Mouse (Mus musculus): ENCODE data around the gene Rimkla. TPM values are rescaled to one million over a fixed set of nuclear protein-coding genes. Genes with fewer than 3 reads are reported as not detected.
A peak's percentile ranks its signal among the peaks of the same experiment; 100 is the strongest.
"Not testable (repeated sequence)": the region's sequence is repeated elsewhere in the genome, so short reads cannot be mapped to it uniquely, and the experiment has no call there.

Rimkla gene
- not detected in 2 replicates for polyA plus RNA-seq (2012; ENCODE audit: insufficient read depth, insufficient read length, low replicate concordance, missing spikeins)

DNA sequence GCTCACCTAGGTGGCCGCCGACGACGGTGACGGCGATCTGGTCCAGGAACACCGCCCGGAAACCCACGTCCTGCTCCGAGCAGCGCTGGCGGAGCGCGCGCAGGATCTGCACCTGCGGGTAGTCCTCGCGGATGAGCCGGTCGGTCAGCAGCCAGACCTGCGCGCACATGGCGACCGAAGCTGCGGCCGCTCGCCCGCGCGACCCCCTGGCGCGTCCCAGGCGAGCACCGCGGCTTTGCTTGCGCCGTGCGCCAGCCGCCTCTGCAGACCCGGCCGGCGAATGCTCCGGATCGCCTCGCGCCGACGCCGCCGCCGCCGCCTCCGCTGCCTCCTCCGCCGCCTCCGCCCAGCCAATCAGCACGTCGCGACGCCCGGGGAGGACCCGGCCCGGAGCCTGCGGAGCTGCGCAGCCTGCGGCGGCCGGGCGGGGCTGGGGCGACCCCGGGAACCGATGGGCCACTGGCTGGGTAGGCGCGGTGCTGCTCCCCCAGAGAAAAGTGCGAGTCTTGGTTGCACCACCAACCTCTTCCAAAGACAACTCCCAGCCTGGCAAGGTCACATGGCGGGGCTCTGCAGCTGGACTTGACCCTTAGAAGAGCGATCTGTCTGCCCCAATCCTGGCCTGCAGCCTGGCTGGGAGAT lies at the start of gene Rimkla:
TSS of gene Rimkla (minus strand) at position 338 of the 642 bp plus-strand sequence.
- under 1% methylated on average over 77 of the region's 77 CpGs for WGBS
- TF ChIP-seq POLR2A (IDR thresholded peaks at IDR 0.05; ENCODE audit: insufficient read depth, low read depth, low read length) (0 out of 2 replicates have a peak, but pooled peaks have one; percentile 49), CTCF (IDR thresholded peaks at IDR 0.05; ENCODE audit: insufficient read depth, low read depth, low read length) (no peak)
- Histone ChIP-seq H3K4me3 (ENCODE audit: insufficient read depth, low read depth, low read length) (peak within 1 kb of the TSS; percentile 67), H3K4me1 (ENCODE audit: control insufficient read depth, insufficient read depth, low read length) (no peaks in the 10 kb centered on the region), H3K27ac (ENCODE audit: insufficient read depth, low read depth, low read length) (0 out of 2 replicates have a peak within 1 kb of the TSS, but pooled peaks have one; percentile 3)

DNA sequence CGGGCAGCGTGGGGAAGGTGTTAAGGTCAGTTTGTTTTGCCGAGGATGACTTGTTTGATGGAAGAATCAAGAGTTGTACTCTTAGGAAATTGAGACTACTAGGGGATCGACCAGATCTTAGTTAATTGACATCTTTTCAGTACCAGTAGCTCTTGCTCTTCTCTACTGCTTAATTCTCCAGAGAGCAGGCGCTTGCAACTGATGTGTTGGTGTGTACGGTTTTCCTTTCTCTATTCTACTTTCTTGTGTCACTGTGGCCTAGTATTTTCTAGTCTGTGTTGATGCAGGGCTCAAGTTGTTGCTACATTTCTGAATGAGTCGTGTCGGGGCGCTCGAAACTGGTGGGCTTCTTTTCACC lies 48.1 kb upstream of the Rimkla start:
- WGBS = 2% methylated on average over 10 of the region's 10 CpGs
- Histone ChIP-seq H3K4me1 (ENCODE audit: control insufficient read depth, insufficient read depth, low read length) (no peaks in the 10 kb centered on the region), H3K4me3 (ENCODE audit: insufficient read depth, low read depth, low read length) (peak overlapping the region; percentile 100), H3K27ac (ENCODE audit: insufficient read depth, low read depth, low read length) (no peak overlapping the region)
- TF ChIP-seq POLR2A (IDR thresholded peaks at IDR 0.05; ENCODE audit: insufficient read depth, low read depth, low read length) = no peak
- TF ChIP-seq CTCF (IDR thresholded peaks at IDR 0.05; ENCODE audit: insufficient read depth, low read depth, low read length) = no peak

DNA sequence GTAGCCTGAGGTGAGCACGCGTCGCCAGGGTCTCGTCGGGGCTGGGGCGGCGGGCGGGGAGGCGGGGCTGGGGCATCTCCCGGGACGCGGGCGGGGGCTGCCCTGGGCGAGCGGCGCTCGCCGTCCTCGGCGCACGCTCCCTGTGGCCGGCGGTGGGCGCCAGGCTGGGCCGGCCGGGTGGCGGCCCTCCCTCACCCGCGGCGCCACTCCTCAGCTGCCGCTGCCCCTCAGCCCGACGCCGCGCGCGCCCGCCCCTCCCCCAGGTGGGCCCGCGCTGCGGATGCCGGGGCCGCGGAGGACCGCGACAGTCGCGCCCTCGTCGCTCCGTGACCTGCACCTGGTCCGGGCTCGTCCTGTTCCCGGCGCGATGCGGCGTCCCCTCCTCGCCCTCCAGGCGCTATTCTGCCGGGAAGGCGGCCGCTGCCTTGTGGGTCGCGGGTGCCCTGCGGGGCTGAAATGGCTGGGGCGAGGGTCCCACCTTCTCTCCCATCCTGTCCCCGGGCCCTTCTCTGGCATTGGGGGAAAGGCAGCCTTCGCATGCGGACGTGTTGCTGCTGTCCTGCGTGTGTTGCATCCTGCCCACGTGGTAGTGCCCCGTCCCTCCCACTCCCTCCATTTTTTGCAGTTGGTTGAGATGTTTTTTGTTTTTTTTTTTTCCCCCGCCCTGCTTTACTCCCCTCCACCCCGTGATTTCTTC lies 47.6 kb upstream of the Rimkla start:
- no peak for TF ChIP-seq POLR2A (IDR thresholded peaks at IDR 0.05; ENCODE audit: insufficient read depth, low read depth, low read length)
- no peak for TF ChIP-seq CTCF (IDR thresholded peaks at IDR 0.05; ENCODE audit: insufficient read depth, low read depth, low read length)
- under 1% methylated on average over 75 of the region's 76 CpGs for WGBS
- peak overlapping the region; percentile 100 for H3K4me3 ChIP-seq (ENCODE audit: insufficient read depth, low read depth, low read length)
- H3K27ac ChIP-seq (ENCODE audit: insufficient read depth, low read depth, low read length) = peak overlapping the region; percentile 90
- H3K4me1 ChIP-seq (ENCODE audit: control insufficient read depth, insufficient read depth, low read length) = no peaks in the 10 kb centered on the region

DNA sequence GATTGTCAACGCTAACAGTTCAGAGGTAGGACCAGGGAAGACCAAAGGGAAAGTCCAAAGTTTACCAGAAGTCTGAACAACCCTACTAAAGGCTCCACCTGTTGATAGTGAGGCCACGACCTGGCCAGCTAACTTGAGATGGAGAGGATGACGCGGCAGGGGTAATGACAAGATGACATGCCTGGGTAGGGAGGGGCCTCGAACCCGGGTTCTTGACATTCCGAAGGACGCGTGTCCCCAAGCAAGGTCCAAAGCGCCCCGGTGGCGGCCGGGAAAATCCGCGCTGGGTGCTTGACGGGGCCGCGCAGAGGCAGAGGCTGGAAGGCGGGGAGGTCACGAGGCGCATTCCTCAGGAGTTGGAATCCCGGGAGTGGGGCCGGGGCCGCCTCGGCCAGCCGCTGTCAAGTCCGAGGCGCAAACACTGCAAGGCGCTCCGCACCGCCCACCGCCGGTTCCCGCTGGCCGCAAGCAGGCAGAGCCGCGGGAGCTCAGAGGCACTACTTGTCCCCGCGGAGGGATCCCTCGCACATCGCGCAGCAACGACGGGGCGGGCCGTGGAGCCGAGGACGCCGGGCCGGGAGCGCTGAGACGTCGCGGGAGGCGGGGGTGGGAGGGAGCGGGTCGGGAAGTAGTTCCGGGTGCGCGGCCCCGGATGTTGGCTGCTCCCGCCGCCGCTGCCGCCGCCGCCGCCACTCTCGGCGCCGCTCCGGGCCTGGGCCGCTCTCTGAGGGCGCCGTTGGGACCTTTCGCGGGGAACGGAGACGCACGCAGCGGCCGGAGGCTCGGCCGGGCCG lies 46.8 kb upstream of the Rimkla start, which contains the start of gene Frg2f1:
TSS of gene Frg2f1 (minus strand) at position 499 of the 794 bp plus-strand sequence.
- 0 out of 2 replicates have a peak, but pooled peaks have one; percentile 31 for TF ChIP-seq POLR2A (IDR thresholded peaks at IDR 0.05; ENCODE audit: insufficient read depth, low read depth, low read length)
- TF ChIP-seq CTCF (IDR thresholded peaks at IDR 0.05; ENCODE audit: insufficient read depth, low read depth, low read length) = no peak
- H3K4me3 ChIP-seq (ENCODE audit: insufficient read depth, low read depth, low read length) = peak within 1 kb of the TSS; percentile 100
- under 1% methylated on average over 85 of the region's 85 CpGs for WGBS

DNA sequence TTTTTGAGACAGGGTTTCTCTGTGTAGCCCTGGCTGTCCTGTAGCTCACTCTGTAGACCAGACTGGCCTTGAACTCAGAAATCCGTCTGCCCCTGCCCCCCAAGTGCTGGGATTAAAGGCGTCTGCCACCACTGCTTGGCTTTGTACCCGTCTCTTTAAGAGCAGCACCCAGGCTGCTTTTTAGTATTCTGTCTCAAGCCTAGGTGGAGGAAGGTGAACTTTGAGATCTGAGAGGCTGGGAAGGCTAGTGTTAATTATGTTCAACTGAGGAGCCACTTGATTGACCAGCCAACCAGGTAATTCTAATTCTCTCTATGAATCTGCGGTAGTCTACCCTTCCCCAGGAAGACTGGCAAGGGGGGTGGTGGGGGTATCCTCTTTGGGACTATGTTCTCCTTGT lies 45.0 kb upstream of the Rimkla start:
- TF ChIP-seq CTCF (IDR thresholded peaks at IDR 0.05; ENCODE audit: insufficient read depth, low read depth, low read length) = no peak
- TF ChIP-seq POLR2A (IDR thresholded peaks at IDR 0.05; ENCODE audit: insufficient read depth, low read depth, low read length) = no peak
- WGBS = 88% methylated on average over 4 of the region's 4 CpGs
- Histone ChIP-seq H3K4me1 (ENCODE audit: control insufficient read depth, insufficient read depth, low read length) (no peaks in the 10 kb centered on the region), H3K27ac (ENCODE audit: insufficient read depth, low read depth, low read length) (no peak overlapping the region), H3K4me3 (ENCODE audit: insufficient read depth, low read depth, low read length) (no peak overlapping the region)

More for the DNA sequence above, 46.8 kb upstream of the Rimkla start, which contains the start of gene Frg2f1:
- Histone ChIP-seq H3K27ac (ENCODE audit: insufficient read depth, low read depth, low read length) (peak within 1 kb of the TSS; percentile 98), H3K4me1 (ENCODE audit: control insufficient read depth, insufficient read depth, low read length) (no peaks in the 10 kb centered on the region)

DNA sequence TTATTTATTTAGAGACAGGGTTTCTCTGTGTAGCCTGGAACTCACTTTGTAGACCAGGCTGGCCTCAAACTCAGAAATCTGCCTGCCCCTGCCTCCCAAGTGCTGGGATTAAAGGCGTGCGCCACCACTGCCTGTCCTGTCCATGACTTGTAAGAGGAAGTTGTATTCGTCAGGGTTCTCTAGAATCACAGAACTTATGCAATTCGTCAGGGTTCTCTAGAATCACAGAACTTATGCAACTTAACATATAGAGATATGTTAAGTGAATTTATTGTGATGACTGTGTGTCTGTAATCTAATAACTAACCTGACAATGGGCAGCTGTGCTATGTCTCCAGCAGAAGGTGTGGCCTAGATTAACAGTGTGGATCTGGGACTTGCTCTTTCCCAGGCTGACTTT lies 44.2 kb upstream of the Rimkla start, which contains the start of gene Foxj3:
TSS of gene Foxj3 (plus strand) at position 390 of the 400 bp plus-strand sequence.
- not testable (repeated sequence) for H3K27ac ChIP-seq (ENCODE audit: insufficient read depth, low read depth, low read length)

DNA sequence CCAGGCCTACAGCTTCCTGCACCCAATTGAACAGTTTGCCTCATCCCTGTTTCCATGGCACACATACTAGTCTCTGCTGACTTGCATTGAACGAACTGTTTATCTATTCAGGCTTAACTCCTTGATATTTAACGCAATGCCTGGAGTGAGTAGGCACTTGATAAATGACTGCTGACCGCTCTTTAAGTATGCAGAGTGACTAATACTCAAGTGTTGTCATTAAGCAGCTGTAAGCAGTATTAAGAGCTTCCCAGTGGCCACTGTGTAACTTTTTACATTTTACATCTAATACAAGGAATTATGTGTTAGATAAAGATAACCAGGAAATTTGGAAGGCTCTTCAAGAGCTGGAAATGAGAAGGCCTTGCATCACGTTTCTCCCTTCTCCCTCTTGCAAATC lies 42.7 kb upstream of the Rimkla start:
- 64% methylated on average over 4 of the region's 4 CpGs for WGBS
- Histone ChIP-seq H3K4me1 (ENCODE audit: control insufficient read depth, insufficient read depth, low read length) (no peaks in the 10 kb centered on the region), H3K4me3 (ENCODE audit: insufficient read depth, low read depth, low read length) (no peak overlapping the region), H3K27ac (ENCODE audit: insufficient read depth, low read depth, low read length) (no peak overlapping the region)
- TF ChIP-seq CTCF (IDR thresholded peaks at IDR 0.05; ENCODE audit: insufficient read depth, low read depth, low read length) (no peak), POLR2A (IDR thresholded peaks at IDR 0.05; ENCODE audit: insufficient read depth, low read depth, low read length) (no peak)

More for the DNA sequence above, 44.2 kb upstream of the Rimkla start, which contains the start of gene Foxj3:
- not testable (repeated sequence) for H3K4me1 ChIP-seq (ENCODE audit: control insufficient read depth, insufficient read depth, low read length); H3K4me3 ChIP-seq (ENCODE audit: insufficient read depth, low read depth, low read length)
- WGBS = 97% methylated on average over 4 of the region's 4 CpGs

DNA sequence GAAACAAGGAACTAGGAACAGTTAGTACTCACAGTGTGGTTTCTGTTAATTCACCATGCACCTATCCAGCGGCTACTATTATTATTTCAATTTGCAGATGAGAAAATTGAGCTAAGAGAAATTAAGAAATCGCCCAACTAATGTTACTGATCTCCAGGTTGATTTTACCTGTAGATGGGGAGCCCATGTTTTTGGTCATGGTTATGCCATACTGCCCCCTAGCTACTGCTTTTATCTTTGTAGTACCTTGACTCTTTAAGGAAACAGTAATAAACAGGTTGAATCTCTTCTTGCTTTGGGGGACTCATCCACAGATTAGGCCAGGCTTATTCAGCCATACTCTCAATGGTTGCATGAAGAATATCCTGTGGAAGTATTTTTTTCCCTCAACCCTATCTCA lies 39.4 kb upstream of the Rimkla start:
- 76% methylated on average over 2 of the region's 2 CpGs for WGBS
- no peak overlapping the region for H3K27ac ChIP-seq (ENCODE audit: insufficient read depth, low read depth, low read length)
- TF ChIP-seq CTCF (IDR thresholded peaks at IDR 0.05; ENCODE audit: insufficient read depth, low read depth, low read length) (no peak), POLR2A (IDR thresholded peaks at IDR 0.05; ENCODE audit: insufficient read depth, low read depth, low read length) (no peak)

More for the DNA sequence above, 39.4 kb upstream of the Rimkla start:
- H3K4me1 ChIP-seq (ENCODE audit: control insufficient read depth, insufficient read depth, low read length) = no peaks in the 10 kb centered on the region
- no peak overlapping the region for H3K4me3 ChIP-seq (ENCODE audit: insufficient read depth, low read depth, low read length)
